Mouse (Mus musculus): ENCODE measurements around the gene Rrp1b. TPM values are rescaled to one million over a fixed set of nuclear protein-coding genes. Genes with fewer than 3 reads are reported as not detected.
"Not testable (repeated sequence)": the region's sequence is repeated elsewhere in the genome, so short reads cannot be mapped to it uniquely, and the experiment has no call there.

The Rrp1b gene
- total RNA-seq, 2 experiments from 2014 or later = 16.2 to 16.8 TPM

DNA sequence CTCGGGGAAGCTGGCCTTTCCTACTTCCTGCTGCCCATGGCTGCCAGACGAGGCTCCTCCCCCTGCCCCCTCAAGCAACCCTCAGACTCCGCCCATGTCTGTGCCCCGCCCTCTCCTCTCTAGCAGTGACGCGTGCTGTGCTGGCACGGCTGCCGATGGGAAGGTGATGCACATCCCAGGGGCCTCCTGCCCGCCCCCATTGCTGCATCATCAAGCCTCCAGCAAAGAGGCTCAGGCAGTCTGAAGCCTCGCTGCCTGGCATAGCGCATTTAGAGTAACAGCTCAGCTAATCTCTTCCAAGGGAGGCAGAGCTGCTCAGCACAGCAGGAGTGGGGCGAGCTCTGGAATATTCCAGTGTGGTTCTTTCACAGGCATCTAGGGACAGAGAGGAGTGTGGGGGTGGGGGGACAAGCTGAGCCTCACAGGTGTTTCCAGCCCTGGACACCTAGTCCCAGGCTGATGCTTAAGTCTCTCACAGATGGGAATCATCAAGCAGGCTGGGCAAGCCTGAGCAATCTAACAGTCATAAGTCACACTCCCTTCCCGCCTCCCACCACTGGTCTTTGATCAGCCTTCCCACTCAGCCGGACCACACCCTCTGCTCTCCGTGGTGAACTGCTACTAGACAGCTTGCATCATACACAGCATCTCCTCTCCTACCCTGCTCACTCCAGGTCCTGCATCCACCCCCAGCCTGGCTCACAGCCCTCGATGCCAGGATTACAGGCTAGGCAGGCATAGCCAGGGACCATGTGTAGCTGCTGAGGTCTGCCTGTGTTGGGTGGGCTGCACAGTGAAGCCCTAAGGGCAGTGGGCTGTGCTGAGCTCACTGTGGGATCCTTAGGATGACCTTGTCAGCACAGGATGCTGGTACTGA, 55.7 kb downstream of the Rrp1b start:
- peak; percentile 82 for DNase-seq

DNA sequence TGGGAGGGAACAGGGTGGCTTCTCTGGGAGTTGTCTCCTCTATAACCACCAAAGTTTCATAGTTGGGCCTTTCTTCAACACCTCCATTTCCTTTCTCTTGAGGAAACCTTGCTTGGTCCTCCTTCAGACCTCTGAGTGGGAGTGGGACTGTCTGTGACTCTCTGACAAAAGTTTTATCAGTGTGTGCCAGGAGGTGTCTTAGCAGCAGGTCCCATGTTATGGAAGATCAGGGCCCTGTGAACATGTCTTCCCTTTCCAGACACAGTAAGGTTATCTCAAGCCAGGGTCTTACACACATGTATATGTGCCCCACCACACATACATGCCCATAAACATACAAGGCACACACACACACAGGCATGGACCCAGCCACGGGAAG, 56.3 kb downstream of the Rrp1b start:
- no peak for DNase-seq

DNA sequence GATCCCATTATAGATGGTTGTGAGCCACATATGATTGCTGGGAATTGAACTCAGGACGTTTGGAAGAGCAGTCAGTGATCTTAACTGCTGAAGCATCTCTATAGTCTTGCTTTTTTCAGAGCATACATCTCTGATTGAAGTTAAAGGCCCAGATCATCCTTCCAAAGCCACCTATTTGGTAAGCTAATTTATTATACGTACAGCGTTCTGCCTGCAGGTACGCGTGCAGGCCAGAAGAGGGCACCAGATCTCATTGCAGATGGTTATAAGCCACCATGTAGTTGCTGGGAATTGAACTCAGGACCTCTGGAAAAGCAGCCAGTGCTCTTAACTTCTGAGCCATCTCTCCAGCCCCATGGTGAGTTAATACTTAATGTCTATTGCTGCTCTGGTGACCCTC, 57.0 kb downstream of the Rrp1b start:
- DNase-seq = no peak

DNA sequence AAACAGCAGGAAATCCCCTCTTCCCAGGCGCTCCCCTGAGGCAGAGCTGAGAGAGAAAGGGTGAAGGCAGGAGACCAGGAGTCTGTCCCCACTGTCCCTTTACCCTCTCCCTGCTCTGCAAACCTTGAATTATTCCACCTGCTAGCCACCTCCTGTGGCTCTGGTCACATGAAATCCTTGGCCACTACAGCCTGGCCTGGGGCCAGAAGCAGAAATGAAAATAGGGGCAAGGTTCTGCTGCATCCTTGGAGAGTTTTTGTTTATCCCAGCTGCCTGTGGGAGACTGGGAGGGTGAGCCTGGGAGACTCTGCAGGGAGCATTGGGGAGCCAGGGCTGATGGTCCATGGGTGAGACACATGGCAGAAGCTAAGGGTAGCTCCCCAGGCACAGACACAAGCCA, 61.8 kb downstream of the Rrp1b start:
- DNase-seq = no peak

DNA sequence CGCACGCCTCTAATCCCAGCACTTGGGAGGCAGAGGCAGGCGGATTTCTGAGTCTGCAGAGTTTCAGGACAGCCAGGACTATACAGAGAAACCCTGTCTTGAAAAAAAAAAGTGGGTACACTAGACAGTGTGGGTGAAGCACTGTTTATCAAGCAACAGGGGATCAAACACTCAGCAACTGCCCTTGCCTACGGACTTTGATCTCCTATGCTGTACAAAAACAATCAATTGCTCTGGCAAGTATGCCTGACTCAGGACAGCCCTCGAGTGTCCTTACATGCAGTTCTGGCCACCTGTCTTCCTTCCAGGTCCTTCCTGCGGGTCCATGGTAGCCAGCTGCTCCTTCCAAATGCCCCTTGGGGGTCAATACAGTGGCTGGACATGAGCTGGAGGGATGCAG, 63.0 kb downstream of the Rrp1b start:
- not testable (repeated sequence) for DNase-seq

DNA sequence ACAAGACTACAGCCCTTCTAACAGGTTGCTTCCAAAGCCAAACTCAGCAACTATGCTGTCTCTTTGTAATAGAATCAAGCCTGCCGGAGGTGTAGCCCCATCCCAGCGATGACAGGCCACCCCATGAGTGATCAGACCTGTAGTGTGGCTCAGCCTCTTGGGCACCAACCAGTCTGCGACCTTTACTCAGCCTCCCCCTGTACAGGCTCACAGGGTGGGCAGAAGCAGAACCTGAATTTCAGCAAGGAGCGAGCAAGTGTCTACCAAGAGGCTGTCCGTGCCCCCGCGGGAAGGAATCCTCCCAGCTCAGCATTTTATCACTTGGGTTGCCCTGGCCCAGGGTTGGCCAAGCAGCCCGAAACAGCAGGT, 63.7 kb downstream of the Rrp1b start:
- DNase-seq = no peak

DNA sequence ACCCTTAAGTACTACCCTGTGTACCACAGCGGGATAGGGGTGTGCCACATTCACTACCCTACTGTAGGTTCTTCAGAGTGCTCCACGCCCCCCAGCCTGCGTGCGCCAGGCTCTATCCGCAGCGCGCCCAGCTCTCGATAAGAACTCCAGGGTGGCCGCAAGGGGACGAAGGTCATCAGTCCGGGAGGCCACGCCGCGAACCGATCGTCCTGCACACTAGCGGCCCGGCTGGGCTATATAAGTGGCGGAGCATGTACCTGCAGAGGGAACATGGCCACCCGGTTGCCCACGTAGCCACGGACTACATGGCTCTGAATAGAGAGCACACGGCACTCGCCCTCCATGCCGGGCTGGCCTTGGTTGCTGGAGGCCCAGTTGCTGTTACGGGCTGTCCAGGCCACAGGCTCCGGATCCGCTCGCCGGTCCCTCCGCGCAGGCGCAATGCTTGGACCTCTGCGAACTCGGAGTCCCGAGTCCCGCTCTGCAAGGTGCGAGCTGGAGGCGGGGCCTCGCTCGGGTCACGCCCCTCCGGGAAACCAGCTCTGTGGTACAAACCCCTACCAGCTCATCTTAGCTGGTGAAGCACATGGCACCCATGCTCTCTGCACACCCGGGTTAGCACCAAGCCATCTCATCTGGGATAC, 64.2 kb downstream of the Rrp1b start:
- DNase-seq = peak; percentile 72

DNA sequence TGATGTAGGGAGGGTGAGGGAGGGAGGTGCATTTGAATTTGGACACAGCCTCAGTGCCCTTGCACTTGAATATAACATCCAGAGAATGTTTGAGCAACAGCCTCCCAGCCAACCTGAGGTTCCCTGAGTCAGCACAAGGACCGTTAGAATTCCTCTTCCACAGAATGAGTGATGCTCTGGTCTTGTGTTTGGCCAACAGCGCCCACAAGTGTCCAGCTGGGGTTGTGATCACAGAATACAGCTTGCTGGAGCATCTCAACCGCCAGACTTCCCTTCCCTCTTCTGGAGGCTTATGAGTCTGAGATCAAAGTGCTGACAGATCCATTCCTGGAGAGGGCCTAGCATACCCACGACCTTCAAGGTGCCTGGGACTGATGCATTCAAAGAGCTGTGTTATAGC, 67.2 kb downstream of the Rrp1b start:
- no peak for DNase-seq

DNA sequence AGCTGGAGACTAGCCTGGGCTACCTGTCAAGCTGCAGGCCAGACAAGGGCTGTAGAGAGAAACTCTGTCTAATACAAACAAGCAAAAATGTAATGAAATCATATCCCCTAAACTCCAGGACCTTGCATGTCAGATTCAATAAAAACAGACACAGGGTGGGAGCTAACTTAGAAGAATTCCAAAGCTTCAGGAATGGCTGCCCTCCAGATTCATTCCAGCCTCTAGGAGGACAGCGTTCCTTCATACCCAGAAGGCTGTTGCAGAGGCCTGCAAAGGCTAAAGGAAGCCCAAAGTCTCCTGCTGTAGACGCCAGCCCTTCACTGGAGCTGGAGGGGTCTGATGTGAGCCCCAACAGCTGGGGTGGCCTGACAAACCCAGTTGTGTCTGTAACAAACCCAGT, 70.5 kb downstream of the Rrp1b start:
- DNase-seq = no peak

DNA sequence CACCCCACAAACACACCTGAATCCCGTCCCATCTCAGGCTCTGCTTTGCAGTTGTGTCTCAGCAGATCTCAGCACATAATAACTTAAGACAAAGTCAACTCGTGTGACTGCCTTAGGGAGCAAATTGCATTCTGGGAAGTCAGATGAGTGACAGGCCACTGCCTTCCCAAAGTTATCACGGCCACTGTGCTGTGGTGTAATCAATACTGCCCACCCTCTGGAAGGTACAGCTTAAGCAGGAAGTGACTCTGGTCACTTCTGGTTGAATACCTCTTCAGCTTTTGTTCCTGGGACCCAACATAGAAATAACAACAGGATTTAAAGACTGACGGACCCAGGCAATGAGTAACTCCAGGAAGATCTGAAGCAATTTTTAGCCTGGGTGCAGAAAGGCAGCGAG, 72.0 kb downstream of the Rrp1b start:
- DNase-seq = no peak

DNA sequence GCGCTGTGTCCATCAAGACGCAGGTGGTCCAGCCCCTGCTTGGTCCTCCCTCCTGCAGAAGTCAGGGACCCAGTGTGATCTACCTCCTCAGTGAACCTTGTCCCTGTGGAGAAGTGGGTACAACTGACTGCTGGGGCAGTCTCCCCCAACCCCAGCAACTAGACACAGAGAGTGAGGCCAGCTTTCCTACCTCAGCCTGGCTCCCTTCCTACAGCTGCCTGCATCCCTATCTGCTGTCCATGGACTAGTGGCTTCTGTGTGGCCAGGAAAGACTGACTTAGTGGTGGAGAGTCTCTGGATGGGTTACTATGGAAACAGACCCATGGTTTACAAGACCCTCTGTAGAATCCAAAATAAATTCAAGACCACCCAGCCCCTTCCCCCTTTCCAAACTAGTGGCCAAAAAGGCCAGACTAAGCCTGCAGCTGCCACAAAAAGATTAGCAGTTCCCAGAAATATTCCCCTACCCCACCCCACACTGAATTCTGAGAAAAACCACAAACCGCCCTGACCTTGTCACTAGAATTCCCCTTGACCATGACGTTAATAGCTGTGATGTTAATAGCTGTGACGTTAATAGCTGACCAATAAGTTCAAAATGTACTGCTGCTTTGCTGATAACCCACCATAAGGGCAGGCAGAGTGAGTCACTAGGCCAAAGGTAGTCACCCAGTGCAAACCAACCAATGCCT, 72.6 kb downstream of the Rrp1b start:
- not testable (repeated sequence) for DNase-seq

DNA sequence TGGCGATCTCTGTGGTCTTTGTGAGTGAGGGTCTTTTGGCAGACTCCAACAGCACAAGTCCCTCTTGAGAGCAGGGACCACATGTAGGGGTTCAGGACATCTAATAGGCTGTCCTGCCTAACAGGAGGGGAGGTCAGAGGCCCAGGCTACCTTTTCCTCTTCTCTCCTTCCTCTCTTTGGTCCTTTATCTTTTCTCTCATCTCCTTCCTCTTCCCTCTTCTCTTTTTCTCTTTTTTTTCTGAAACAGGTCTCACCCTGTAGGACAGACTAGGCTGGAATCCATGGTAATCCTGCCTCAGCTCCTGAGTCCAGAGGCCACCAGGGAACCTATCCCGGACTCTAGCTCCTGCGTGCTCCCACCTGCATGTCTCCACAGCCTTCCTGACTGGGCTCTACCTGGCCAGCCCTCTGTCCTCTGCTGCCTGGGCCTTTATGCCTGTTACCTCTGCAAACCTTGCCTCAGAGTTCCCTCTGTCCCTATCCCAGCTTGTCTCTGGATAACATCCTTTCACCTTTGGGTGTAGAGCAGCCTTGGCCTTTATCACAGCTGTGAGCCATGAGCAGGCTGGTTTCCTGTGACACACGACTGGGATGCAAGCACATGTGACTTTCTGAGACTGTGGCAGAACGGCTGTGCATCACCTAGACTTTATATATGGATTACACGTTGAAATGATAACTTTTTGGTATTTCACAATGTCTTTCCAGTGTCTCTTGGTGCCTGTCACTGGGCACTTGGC, 73.5 kb downstream of the Rrp1b start:
- no peak for DNase-seq

DNA sequence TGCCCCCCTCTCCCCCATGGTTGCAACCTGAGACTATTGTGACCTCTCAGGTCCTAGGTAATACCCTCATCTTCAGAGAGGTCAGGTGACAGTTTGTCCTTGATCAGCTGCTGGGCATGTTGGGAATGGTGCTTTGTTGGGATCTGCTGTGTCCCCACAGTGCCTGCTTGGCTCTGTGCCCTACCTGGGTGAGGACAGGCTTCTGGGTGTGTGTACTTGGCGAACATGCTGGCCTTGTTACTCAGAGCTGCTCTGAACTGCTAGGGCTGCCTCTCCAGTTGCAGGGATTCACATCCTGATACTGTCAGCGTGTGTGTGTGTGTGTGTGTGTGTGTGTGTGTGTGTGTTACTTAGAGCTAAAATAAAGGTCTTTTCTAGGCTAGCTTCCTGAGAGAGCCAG, 74.5 kb downstream of the Rrp1b start:
- DNase-seq = peak; percentile 76

DNA sequence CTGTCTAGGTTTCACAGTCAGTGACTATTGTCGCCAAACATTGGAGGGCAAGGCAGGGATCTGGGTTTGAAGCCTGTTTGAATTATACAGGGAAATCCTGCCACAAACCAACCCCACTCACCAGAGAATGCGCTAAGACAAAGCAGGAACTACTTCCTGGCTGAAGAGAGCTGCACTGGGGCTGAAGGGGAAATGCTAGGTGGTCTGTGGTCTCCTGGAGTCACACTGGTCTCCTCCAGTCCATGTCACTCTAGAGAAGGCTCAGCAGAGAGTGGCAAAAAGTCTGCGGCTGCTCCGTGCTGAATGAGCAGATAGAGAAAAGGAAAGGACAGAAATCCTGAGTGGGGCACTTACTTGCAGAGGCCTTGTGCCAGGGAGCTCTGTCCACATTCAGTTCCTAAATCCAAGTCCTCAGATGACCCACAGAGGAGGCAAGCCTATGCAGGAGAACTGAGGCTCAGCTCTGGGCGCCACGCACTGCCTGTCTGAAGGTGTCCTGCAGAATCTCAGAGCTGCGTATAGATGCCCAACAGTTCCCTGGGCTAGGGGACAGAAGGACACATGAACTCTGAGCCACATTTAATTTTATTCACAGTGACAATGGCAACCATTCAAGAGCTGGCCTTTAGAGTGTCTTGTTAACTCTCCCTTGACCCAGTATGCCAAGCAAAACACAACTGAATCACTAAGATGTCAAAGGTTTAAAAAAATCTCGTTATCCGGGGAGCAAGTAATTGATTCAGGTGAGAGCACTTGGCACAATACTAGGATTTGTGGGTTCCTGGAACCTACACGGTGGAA, 75.3 kb downstream of the Rrp1b start:
- no peak for DNase-seq

Other genes with a start within 250 kb of the Rrp1b start
- 10 to 100 TPM; 74.3 to 79.7 TPM for gene Sik1, start 180.3 kb upstream of the Rrp1b start, total RNA-seq (2021)
- gene Hsf2bp, start 249 bp downstream of the Rrp1b start, total RNA-seq (2021) = under 1 TPM; 0.95 to 0.98 TPM
- gene Notch3, start 130.8 kb downstream of the Rrp1b start, total RNA-seq (2021) = 10 to 100 TPM; 51.5 to 52.3 TPM
- gene Ephx3, start 153.4 kb downstream of the Rrp1b start, total RNA-seq (2021) = under 1 TPM; 0.38 TPM
- gene Brd4, start 248.6 kb downstream of the Rrp1b start, total RNA-seq (2021) = 10 to 100 TPM; 80.4 to 81.7 TPM

Data from heart, postnatal 4 days (tissue).